Comparison of ENCODE assay signal across 8 mouse cellular contexts in genomic region chr3:88000181-88000580, GRCm38 (mm10). TPM values are rescaled to one million over a fixed set of nuclear protein-coding genes. Genes with fewer than 3 reads are reported as not detected.
DNase-seq lines count a peak whose midpoint lies in the region; ATAC-seq lines count a peak whose summit lies in the region.

Bcan (minus strand) TSS chr3:88000230.

- WGBS in hindbrain, embryonic 12.5 days: under 1% methylated on average over 38 of the region's 39 CpGs
- 2% methylated on average over 39 of the region's 39 CpGs for WGBS in liver, embryonic 12.5 days (ENCODE audit: insufficient replicate concordance)

- H3K36me3 ChIP-seq in megakaryocyte, embryonic 14.5 days (replicated peaks; ENCODE audit: low read length): no peaks in the 10 kb centered on the region
- H3K36me3 ChIP-seq in hindbrain, embryonic 12.5 days: no peaks in the 10 kb centered on the region
- no peaks in the 10 kb centered on the region for H3K36me3 ChIP-seq in liver, embryonic 12.5 days

- H3K4me3 ChIP-seq in megakaryocyte, embryonic 14.5 days (replicated peaks): peak within 1 kb of the TSS; percentile 51
- H3K4me3 ChIP-seq in hindbrain, embryonic 12.5 days: peak within 1 kb of the TSS; percentile 47
- H3K4me3 ChIP-seq in liver, embryonic 12.5 days: peak within 1 kb of the TSS; percentile 31

- peak within 1 kb of the TSS; percentile 90 for H3K4me2 ChIP-seq in hindbrain, embryonic 12.5 days (replicated peaks)
- H3K4me2 ChIP-seq in liver, embryonic 12.5 days: peak within 1 kb of the TSS; percentile 53

- H3K9ac ChIP-seq in hindbrain, embryonic 12.5 days: peak within 1 kb of the TSS; percentile 55; the same call in 1 of the 2 replicates
- no peak within 1 kb of the TSS for H3K9ac ChIP-seq in liver, embryonic 12.5 days

- ATAC-seq in megakaryocyte, adult 5-6 weeks (ENCODE audit: poor library complexity, severe bottlenecking): no peak
- ATAC-seq in hindbrain, embryonic 12.5 days (ENCODE audit: low FRiP score): no peak
- no peak for ATAC-seq in liver, embryonic 12.5 days
- ATAC-seq in granulocyte monocyte progenitor cell, adult 5-6 weeks (replicated peaks; ENCODE audit: poor library complexity, severe bottlenecking): no peak

- H3K27me3 ChIP-seq in megakaryocyte, embryonic 14.5 days (replicated peaks): peaks cover 91% of the 10 kb centered on the region
- peaks cover 89% of the 10 kb centered on the region for H3K27me3 ChIP-seq in hindbrain, embryonic 12.5 days
- H3K27me3 ChIP-seq in liver, embryonic 12.5 days (replicated peaks): peaks cover 99% of the 10 kb centered on the region

- peaks cover 36% of the 10 kb centered on the region for H3K4me1 ChIP-seq in megakaryocyte, embryonic 14.5 days
- H3K4me1 ChIP-seq in hindbrain, embryonic 12.5 days: peaks cover 43% of the 10 kb centered on the region
- peaks cover 16% of the 10 kb centered on the region for H3K4me1 ChIP-seq in liver, embryonic 12.5 days

- no peak within 1 kb of the TSS for H3K27ac ChIP-seq in hindbrain, embryonic 12.5 days
- no peak within 1 kb of the TSS for H3K27ac ChIP-seq in liver, embryonic 12.5 days

- peaks cover 7% of the 10 kb centered on the region; the same call in 1 of the 2 replicates for H3K9me3 ChIP-seq in megakaryocyte, embryonic 14.5 days
- no peaks in the 10 kb centered on the region; the same call in 1 of the 2 replicates for H3K9me3 ChIP-seq in hindbrain, embryonic 12.5 days (replicated peaks)
- H3K9me3 ChIP-seq in liver, embryonic 12.5 days (replicated peaks): no peaks in the 10 kb centered on the region

- DNase-seq in cerebellum, adult 18-20 months: peak; percentile 42 to 51
- DNase-seq in cerebellum, adult 9-10 months: no peak
- DNase-seq in testis, postnatal 10 days (ENCODE audit: low spot score): peak; percentile 69

RNA-seq across cellular contexts. Expression of gene Bcan, which starts in this region (rescaled TPM):
- not detected in 2 replicates for polyA plus RNA-seq in megakaryocyte, embryonic 14.5 days (2012; ENCODE audit: insufficient read depth, low replicate concordance)
- total RNA-seq in megakaryocyte, adult 5-6 weeks (2015): not detected in 2 replicates
- total RNA-seq in megakaryocyte, adult 5-6 weeks (2017): not detected in 2 replicates
- 1.7 and 1.9 TPM in 2 replicates for polyA plus RNA-seq in hindbrain, embryonic 12.5 days (2016; fragmentation: Nextera tagmentation; extraction: Ambion mirVana)
- not detected in 2 replicates for polyA plus RNA-seq in liver, embryonic 12.5 days (2016; fragmentation: Nextera tagmentation; extraction: Ambion mirVana)
- total RNA-seq in granulocyte monocyte progenitor cell, adult 5-6 weeks (2014; fragmentation: Nextera tagmentation): not detected in 2 replicates
- not detected in 2 replicates for total RNA-seq in granulocyte monocyte progenitor cell, adult 5-6 weeks (2017)
